Mouse (Mus musculus): ENCODE measurements around the gene Epb41l5. TPM values are rescaled to one million over a fixed set of nuclear protein-coding genes. Genes with fewer than 3 reads are reported as not detected.
A peak's percentile ranks its signal among the peaks of the same experiment; 100 is the strongest.

The Epb41l5 gene
- polyA plus RNA-seq, 1 experiment from 2014 or later, result 15.3 TPM

DNA sequence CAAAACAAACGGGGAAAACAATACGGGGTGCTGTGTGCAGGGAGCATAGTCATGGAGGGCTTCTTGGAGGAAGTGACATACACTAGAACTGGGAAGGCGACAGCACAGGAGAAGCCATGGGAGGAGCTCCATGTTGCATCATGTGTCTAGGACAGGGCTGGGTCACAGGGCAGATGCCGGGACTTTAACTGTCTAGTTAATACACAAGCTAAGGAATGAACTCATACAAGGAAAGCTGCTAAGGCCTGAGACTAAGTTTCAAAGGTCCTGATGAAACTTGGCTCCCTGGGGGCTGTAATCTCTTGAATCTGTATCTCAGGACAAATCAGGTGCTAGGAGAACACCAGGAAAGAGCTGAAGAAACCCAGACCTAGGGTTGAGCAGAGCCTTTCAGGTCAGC lies 126.1 kb downstream of the Epb41l5 start:
- 85% methylated on average over 4 of the region's 4 CpGs for WGBS
- Histone ChIP-seq H3K4me3 (ENCODE audit: control insufficient read depth in 1 of 2, insufficient read depth in 1 of 2, low read depth in 1 of 2, low read length in 2 of 2) (no peak overlapping the region), H3K36me3 (ENCODE audit: control insufficient read depth, insufficient read depth, low read length) (peaks cover 12% of the 10 kb centered on the region), H3K27ac (replicated peaks in 1 of 2; ENCODE audit: control insufficient read depth in 1 of 2, insufficient read depth in 1 of 2, low read depth in 2 of 2, low read length in 2 of 2) (no peak overlapping the region), H3K9me3 (ENCODE audit: control insufficient read depth, low read length) (0 out of 2 replicates have a peak, but pooled peaks cover 5% of the 10 kb centered on the region), H3K4me1 (ENCODE audit: control insufficient read depth in 2 of 2, insufficient read depth in 2 of 2, low read length in 2 of 2) (peaks cover 15 to 31% of the 10 kb centered on the region in 2 experiments), H3K4me2 (ENCODE audit: low read length) (no peak overlapping the region), H3K27me3 (ENCODE audit: control insufficient read depth, insufficient read depth, low read length) (no peaks in the 10 kb centered on the region), H3K9ac (ENCODE audit: low read length) (no peak overlapping the region)
- ATAC-seq (ENCODE audit: insufficient number of reproducible peaks, insufficient read depth, low FRiP score, low read depth), result no peak

DNA sequence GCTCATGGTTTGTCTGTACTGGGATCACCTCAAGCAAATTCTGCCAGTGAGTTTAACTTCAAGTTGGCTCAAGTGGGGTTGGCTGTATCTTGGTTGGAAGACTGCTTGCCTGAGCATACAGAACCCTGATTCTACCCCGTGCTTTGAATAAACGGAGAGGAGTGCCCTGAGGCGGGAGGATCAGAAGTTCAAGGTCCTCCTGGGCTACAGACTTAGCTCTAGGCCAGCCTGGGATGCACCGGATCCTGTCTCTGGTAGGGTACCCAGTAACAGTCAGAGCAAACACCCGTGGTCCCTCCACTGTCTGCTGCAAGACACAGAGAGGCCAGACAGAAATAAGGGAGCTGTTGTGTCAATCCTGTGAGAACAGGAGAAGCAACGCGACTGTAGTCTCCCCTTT lies 127.1 kb downstream of the Epb41l5 start:
- peaks cover 13 to 22% of the 10 kb centered on the region in 2 experiments for H3K4me1 ChIP-seq (ENCODE audit: control insufficient read depth in 2 of 2, insufficient read depth in 2 of 2, low read length in 2 of 2)
- no peaks in the 10 kb centered on the region for H3K27me3 ChIP-seq (ENCODE audit: control insufficient read depth, insufficient read depth, low read length)
- ATAC-seq (ENCODE audit: insufficient number of reproducible peaks, insufficient read depth, low FRiP score, low read depth), result no peak
- WGBS, result 81% methylated on average over 7 of the region's 7 CpGs
- H3K4me2 ChIP-seq (ENCODE audit: low read length), result no peak overlapping the region
- H3K4me3 ChIP-seq (ENCODE audit: control insufficient read depth in 1 of 2, insufficient read depth in 1 of 2, low read depth in 1 of 2, low read length in 2 of 2), result no peak overlapping the region
- H3K36me3 ChIP-seq (ENCODE audit: control insufficient read depth, insufficient read depth, low read length), result peaks cover 1% of the 10 kb centered on the region
- H3K9me3 ChIP-seq (ENCODE audit: control insufficient read depth, low read length), result peaks cover 5% of the 10 kb centered on the region; the same call in 1 of the 2 replicates
- H3K9ac ChIP-seq (ENCODE audit: low read length), result no peak overlapping the region
- H3K27ac ChIP-seq (replicated peaks in 1 of 2; ENCODE audit: control insufficient read depth in 1 of 2, insufficient read depth in 1 of 2, low read depth in 2 of 2, low read length in 2 of 2), result no peak overlapping the region

DNA sequence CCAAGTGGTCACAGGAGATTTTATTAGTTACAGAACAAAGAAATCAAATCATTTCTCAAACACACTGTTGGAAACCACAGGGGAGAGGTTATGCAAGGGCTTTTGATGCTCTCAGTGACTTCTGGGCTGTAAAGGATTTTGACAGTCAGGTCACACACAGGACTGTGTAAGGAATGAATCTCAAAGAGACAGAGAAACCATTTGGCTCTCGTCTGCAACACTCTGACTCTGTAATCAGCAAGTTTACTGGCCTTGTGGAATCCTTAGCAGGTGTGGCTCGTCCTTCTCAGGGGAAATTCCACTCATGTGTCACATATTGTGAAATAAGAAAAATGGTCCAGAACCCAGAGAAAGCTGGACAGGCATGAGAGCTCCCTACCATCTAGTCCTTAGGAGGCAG lies 127.8 kb downstream of the Epb41l5 start:
- Histone ChIP-seq H3K27me3 (ENCODE audit: control insufficient read depth, insufficient read depth, low read length) (no peaks in the 10 kb centered on the region), H3K4me3 (ENCODE audit: control insufficient read depth in 1 of 2, insufficient read depth in 1 of 2, low read depth in 1 of 2, low read length in 2 of 2) (no peak overlapping the region), H3K9ac (ENCODE audit: low read length) (no peak overlapping the region), H3K27ac (replicated peaks in 1 of 2; ENCODE audit: control insufficient read depth in 1 of 2, insufficient read depth in 1 of 2, low read depth in 2 of 2, low read length in 2 of 2) (no peak overlapping the region), H3K4me1 (ENCODE audit: control insufficient read depth in 2 of 2, insufficient read depth in 2 of 2, low read length in 2 of 2) (peaks cover 8 to 16% of the 10 kb centered on the region in 2 experiments), H3K4me2 (ENCODE audit: low read length) (no peak overlapping the region), H3K36me3 (ENCODE audit: control insufficient read depth, insufficient read depth, low read length) (no peaks in the 10 kb centered on the region), H3K9me3 (ENCODE audit: control insufficient read depth, low read length) (peaks cover 4% of the 10 kb centered on the region; the same call in 1 of the 2 replicates)
- ATAC-seq (ENCODE audit: insufficient number of reproducible peaks, insufficient read depth, low FRiP score, low read depth), result no peak
- 41% methylated on average over 2 of the region's 2 CpGs for WGBS

DNA sequence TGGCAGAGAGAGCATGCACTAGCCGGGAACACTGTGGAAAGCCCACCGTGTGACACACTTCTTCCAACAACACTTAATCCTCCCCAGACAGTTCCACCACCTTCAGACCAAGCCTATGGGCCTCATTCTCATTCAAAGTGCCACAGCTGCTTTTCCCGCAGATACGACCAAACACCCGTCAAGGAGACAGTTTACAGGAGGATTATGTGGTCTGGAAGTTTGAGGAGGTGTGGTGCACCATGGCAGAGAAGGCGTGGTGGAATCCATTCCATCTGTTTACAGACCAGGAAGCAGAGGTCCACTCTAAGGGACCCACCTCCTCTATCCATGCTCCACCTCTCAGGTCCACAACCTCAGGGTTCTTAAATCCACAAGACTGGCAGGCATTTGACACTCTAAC lies 129.5 kb downstream of the Epb41l5 start:
- Histone ChIP-seq H3K9ac (ENCODE audit: low read length) (no peak overlapping the region), H3K9me3 (ENCODE audit: control insufficient read depth, low read length) (peaks cover 4% of the 10 kb centered on the region; the same call in 1 of the 2 replicates), H3K27me3 (ENCODE audit: control insufficient read depth, insufficient read depth, low read length) (no peaks in the 10 kb centered on the region), H3K4me1 (ENCODE audit: control insufficient read depth in 2 of 2, insufficient read depth in 2 of 2, low read length in 2 of 2) (peaks cover 0 to 5% of the 10 kb centered on the region in 2 experiments; a peak in 1 of 4 replicates), H3K36me3 (ENCODE audit: control insufficient read depth, insufficient read depth, low read length) (no peaks in the 10 kb centered on the region), H3K27ac (replicated peaks in 1 of 2; ENCODE audit: control insufficient read depth in 1 of 2, insufficient read depth in 1 of 2, low read depth in 2 of 2, low read length in 2 of 2) (no peak overlapping the region), H3K4me3 (ENCODE audit: control insufficient read depth in 1 of 2, insufficient read depth in 1 of 2, low read depth in 1 of 2, low read length in 2 of 2) (no peak overlapping the region), H3K4me2 (ENCODE audit: low read length) (no peak overlapping the region)
- 77% methylated on average over 6 of the region's 6 CpGs for WGBS
- no peak for ATAC-seq (ENCODE audit: insufficient number of reproducible peaks, insufficient read depth, low FRiP score, low read depth)

- Histone ChIP-seq H3K9me3 (ENCODE audit: control insufficient read depth, low read length) (peaks cover 4% of the 10 kb centered on the region; the same call in 1 of the 2 replicates), H3K36me3 (ENCODE audit: control insufficient read depth, insufficient read depth, low read length) (no peaks in the 10 kb centered on the region), H3K27ac (replicated peaks in 1 of 2; ENCODE audit: control insufficient read depth in 1 of 2, insufficient read depth in 1 of 2, low read depth in 2 of 2, low read length in 2 of 2) (no peak overlapping the region), H3K27me3 (ENCODE audit: control insufficient read depth, insufficient read depth, low read length) (no peaks in the 10 kb centered on the region), H3K4me3 (ENCODE audit: control insufficient read depth in 1 of 2, insufficient read depth in 1 of 2, low read depth in 1 of 2, low read length in 2 of 2) (no peak overlapping the region), H3K9ac (ENCODE audit: low read length) (no peak overlapping the region), H3K4me2 (ENCODE audit: low read length) (no peak overlapping the region), H3K4me1 (ENCODE audit: control insufficient read depth in 2 of 2, insufficient read depth in 2 of 2, low read length in 2 of 2) (peaks cover 0 to 5% of the 10 kb centered on the region in 2 experiments; a peak in 1 of 4 replicates)
- no peak for ATAC-seq (ENCODE audit: insufficient number of reproducible peaks, insufficient read depth, low FRiP score, low read depth)
Measured at GRCm38 (mm10) chr1:119518786-119519185, 130.0 kb downstream of the Epb41l5 start.

- Histone ChIP-seq H3K9me3 (ENCODE audit: control insufficient read depth, low read length) (peaks cover 4% of the 10 kb centered on the region; the same call in 1 of the 2 replicates), H3K4me3 (ENCODE audit: control insufficient read depth in 1 of 2, insufficient read depth in 1 of 2, low read depth in 1 of 2, low read length in 2 of 2) (no peak overlapping the region), H3K27me3 (ENCODE audit: control insufficient read depth, insufficient read depth, low read length) (no peaks in the 10 kb centered on the region), H3K4me2 (ENCODE audit: low read length) (no peak overlapping the region), H3K36me3 (ENCODE audit: control insufficient read depth, insufficient read depth, low read length) (no peaks in the 10 kb centered on the region), H3K4me1 (ENCODE audit: control insufficient read depth in 2 of 2, insufficient read depth in 2 of 2, low read length in 2 of 2) (peaks cover 0 to 5% of the 10 kb centered on the region in 2 experiments; a peak in 1 of 4 replicates), H3K9ac (ENCODE audit: low read length) (no peak overlapping the region), H3K27ac (replicated peaks in 1 of 2; ENCODE audit: control insufficient read depth in 1 of 2, insufficient read depth in 1 of 2, low read depth in 2 of 2, low read length in 2 of 2) (no peak overlapping the region)
- no peak for ATAC-seq (ENCODE audit: insufficient number of reproducible peaks, insufficient read depth, low FRiP score, low read depth)
- 59% methylated on average over 7 of the region's 7 CpGs for WGBS
Measured at GRCm38 (mm10) chr1:119518060-119518459, 130.7 kb downstream of the Epb41l5 start.

DNA sequence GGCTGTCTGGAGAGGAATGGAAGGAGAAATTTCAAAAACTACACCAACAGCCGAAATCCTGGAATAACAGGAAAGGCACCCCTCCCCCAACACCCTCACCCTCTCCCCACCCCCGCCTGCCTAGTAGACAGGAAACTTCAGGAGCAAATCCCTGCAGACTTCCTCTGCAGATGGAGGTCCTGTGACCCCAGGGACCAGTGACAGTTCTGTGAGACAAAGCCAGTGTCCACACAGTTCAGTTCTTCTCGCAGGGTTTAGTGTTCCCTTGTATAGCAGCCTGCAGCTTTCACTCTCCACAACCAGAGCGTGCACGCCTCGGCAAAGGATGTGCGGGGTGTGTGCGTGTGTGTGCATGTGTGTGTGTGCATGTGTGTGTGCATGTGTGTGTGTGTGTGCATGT lies 137.9 kb downstream of the Epb41l5 start:
- no peak for ATAC-seq (ENCODE audit: insufficient number of reproducible peaks, insufficient read depth, low FRiP score, low read depth)
- H3K27ac ChIP-seq (replicated peaks in 1 of 2; ENCODE audit: control insufficient read depth in 1 of 2, insufficient read depth in 1 of 2, low read depth in 2 of 2, low read length in 2 of 2), result peak overlapping the region; percentile 53 to 75
- 64% methylated on average over 8 of the region's 8 CpGs for WGBS
- no peak overlapping the region for H3K4me3 ChIP-seq (ENCODE audit: control insufficient read depth in 1 of 2, insufficient read depth in 1 of 2, low read depth in 1 of 2, low read length in 2 of 2)
- H3K4me2 ChIP-seq (ENCODE audit: low read length), result no peak overlapping the region
- no peaks in the 10 kb centered on the region for H3K9me3 ChIP-seq (ENCODE audit: control insufficient read depth, low read length)
- peaks cover 18 to 30% of the 10 kb centered on the region in 2 experiments for H3K4me1 ChIP-seq (ENCODE audit: control insufficient read depth in 2 of 2, insufficient read depth in 2 of 2, low read length in 2 of 2)
- H3K9ac ChIP-seq (ENCODE audit: low read length), result no peak overlapping the region
- no peaks in the 10 kb centered on the region for H3K27me3 ChIP-seq (ENCODE audit: control insufficient read depth, insufficient read depth, low read length)
- H3K36me3 ChIP-seq (ENCODE audit: control insufficient read depth, insufficient read depth, low read length), result no peaks in the 10 kb centered on the region

GRCm38 (mm10) chr1:119510409-119510808 lies 138.4 kb downstream of the Epb41l5 start:
- WGBS, result 38% methylated on average over 9 of the region's 9 CpGs
- no peak overlapping the region for H3K9ac ChIP-seq (ENCODE audit: low read length)
- no peak overlapping the region for H3K4me3 ChIP-seq (ENCODE audit: control insufficient read depth in 1 of 2, insufficient read depth in 1 of 2, low read depth in 1 of 2, low read length in 2 of 2)
- peak overlapping the region; percentile 41 to 75 for H3K27ac ChIP-seq (replicated peaks in 1 of 2; ENCODE audit: control insufficient read depth in 1 of 2, insufficient read depth in 1 of 2, low read depth in 2 of 2, low read length in 2 of 2)
- H3K27me3 ChIP-seq (ENCODE audit: control insufficient read depth, insufficient read depth, low read length), result no peaks in the 10 kb centered on the region
- no peaks in the 10 kb centered on the region for H3K36me3 ChIP-seq (ENCODE audit: control insufficient read depth, insufficient read depth, low read length)
- no peaks in the 10 kb centered on the region for H3K9me3 ChIP-seq (ENCODE audit: control insufficient read depth, low read length)
- ATAC-seq (ENCODE audit: insufficient number of reproducible peaks, insufficient read depth, low FRiP score, low read depth), result no peak
- no peak overlapping the region for H3K4me2 ChIP-seq (ENCODE audit: low read length)
- H3K4me1 ChIP-seq (ENCODE audit: control insufficient read depth in 2 of 2, insufficient read depth in 2 of 2, low read length in 2 of 2), result peaks cover 19 to 32% of the 10 kb centered on the region in 2 experiments

Measured in heart, embryonic 14.5 days (tissue).